Mouse (Mus musculus): ENCODE data around the gene Ap1g1.

Ap1g1 gene

DNA sequence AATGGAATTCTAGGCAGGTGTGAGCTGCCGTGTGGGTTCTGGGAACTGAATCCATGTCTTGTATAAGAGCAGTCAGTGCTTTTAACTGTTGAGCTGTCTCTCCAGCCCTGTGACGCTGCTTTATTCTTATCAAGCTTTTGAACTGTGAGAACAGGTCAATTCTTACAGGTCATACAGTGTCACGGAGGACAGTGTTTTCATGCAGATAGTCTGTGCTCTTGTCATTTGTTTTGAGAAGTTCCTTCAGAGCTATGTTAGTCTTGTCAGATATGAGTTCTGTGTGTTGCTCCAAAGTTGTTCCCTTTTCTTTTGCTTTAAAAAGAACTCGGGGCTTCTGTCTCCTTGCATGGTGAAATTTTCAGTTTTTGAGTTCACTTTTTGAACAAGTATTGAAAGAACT is 2.2 kb downstream of the Ap1g1 start:
- no peak for DNase-seq (ENCODE audit: low read depth, low spot score)

DNA sequence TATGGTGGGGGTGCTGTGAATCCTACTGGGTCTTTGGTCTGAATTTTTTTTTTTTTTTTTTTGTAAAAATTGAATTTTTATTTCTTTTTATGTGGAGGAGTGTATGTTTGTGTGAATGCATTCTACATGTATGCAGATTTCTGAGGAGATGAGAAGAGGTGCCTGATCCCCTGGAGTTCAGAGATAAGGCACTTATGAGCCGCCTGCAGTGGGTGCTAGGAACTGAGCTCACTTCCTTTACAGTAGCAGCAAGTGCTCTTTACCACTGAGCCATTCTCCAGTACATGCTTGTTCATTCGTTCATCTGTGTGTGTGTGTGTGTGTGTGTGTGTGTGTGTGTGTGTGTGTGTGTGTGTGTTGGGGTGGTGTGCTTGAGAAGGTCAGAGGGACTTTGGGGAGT is 12.6 kb downstream of the Ap1g1 start:
- DNase-seq (ENCODE audit: low read depth, low spot score), result no peak

DNA sequence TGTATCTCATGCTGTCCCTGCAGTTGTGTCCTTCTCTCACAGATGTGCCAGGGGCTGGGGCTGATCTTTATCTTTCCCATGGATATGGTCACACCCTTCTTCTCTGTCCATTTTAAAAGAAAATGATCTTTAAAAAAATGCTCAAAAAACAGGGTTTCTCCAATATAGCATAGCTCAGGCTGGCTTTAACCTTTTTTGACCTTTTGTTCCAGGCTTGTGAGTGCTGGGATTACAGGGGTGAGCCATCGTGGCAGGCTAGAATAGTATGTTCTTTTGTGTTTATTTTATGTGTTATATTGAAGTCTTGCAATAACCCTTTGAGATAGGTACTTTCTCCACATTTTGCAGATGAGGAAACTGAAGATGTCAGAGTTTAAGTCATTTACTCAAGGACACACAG is 16.8 kb downstream of the Ap1g1 start:
- no peak for DNase-seq (ENCODE audit: low read depth, low spot score)

DNA sequence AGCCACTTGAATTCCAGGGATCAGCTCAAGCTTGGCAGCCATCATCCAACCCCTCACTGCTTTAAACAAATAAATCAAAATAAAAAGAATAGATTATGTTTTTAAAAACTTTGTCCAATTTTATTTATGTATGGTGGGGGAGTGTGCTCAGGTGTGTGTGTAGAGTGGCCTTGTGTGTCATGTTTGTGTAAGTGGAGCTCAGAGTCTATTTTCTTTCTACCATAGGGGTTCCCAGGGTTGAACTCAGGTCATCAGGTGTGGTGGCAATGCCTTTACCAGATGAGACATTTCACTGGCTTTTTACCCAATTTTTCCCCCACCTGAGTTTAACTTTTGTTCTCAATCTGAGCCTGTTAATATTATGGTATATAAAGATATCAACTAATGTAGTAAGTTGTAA is 20.4 kb downstream of the Ap1g1 start:
- DNase-seq (ENCODE audit: low read depth, low spot score), result no peak

DNA sequence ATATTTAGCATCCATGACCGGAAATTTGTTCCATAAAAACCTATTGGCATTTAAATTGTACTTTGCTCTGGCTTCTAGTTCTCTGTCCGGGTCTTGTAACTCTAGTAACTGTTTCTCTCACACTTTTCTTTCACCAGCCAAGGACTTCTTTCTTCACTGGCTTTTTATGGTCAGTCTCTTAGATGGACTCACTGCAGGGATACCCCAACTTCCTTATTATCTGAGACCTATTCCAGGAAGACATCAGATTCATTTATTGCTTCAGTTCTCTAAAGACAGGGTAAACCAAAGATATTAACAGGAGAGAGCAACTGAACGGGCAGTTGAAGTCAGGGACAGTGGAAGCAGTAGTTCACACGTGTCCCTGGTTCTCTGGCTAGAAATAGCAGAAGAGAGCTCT is 20.9 kb downstream of the Ap1g1 start:
- DNase-seq (ENCODE audit: low read depth, low spot score), result no peak

DNA sequence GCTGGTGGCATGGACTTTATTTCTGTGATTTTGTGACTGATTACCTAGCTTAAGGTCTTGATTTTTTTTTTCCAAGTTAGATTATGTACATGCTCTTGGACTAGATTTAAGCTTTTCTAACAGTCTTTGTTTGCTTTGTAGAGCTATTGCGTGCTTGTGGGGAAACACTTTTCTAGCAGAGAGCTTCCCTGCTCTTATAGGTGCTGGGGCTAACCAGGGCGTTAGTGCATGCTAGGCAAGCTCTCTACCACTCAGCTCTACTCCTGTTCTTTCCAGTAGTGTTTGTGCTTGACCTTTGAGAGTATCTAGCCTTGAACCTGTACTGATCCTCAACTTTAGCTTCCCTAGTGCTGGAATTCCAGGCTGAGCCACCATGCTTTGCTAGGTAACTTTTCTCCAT is 22.0 kb downstream of the Ap1g1 start:
- no peak for DNase-seq (ENCODE audit: low read depth, low spot score)

DNA sequence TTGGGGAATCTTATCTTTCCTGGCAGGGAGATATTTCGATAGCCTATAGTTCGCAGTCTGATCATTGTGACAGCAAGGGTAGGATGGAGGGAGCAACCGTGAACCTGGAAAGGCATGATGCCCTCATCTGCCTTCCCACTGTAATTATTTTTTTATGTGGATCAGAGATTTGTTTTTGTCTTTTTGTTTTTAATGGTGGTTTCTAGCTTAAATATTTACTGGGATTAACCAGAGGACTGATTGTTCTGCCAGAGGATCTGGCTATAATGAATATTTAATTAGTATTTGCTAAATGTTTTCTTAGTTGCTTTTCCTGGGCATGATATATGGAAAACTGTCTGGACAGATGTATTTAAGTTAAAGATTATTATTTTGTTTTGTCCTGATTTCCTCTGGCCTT is 24.9 kb downstream of the Ap1g1 start:
- DNase-seq (ENCODE audit: low read depth, low spot score), result no peak

DNA sequence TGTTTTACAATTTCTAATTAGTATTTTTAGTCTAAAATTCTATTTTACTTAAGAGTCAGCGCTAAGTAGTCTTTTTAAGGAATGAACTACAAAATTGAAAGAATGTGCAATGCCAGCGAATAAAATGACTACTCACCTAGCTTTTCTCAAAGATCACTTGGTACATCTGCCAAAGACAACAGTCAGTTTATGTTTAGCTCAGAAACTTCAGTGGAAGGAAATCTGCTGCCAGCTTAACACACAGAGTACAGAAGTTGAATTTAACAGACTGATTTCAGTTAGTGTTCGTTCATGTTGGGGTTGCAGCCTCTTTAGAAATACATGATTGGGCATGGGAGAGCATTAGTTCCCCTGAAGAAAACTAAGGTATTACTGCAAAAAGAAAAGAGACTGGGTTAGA is 25.4 kb downstream of the Ap1g1 start:
- no peak for DNase-seq (ENCODE audit: low read depth, low spot score)

DNA sequence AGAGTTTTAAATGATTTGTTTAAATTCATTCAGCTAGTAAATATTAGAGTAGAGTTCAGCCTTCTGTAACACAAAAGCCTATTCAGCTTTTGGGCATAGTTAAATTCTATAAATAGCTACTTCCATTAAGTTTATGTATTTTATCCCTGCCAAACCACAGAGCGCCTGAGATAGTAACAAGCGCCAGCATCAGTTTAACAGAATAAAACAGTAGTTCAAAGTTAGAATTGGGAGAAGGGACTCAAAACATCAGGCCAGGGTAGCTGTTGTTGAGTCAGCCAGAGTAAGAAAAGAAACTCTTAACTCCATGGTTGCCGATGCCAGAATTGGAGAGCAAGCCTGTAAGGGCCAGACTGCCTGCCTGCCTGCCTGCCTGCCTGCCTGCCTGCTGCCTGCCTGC is 28.2 kb downstream of the Ap1g1 start:
- DNase-seq (ENCODE audit: low read depth, low spot score), result no peak

DNA sequence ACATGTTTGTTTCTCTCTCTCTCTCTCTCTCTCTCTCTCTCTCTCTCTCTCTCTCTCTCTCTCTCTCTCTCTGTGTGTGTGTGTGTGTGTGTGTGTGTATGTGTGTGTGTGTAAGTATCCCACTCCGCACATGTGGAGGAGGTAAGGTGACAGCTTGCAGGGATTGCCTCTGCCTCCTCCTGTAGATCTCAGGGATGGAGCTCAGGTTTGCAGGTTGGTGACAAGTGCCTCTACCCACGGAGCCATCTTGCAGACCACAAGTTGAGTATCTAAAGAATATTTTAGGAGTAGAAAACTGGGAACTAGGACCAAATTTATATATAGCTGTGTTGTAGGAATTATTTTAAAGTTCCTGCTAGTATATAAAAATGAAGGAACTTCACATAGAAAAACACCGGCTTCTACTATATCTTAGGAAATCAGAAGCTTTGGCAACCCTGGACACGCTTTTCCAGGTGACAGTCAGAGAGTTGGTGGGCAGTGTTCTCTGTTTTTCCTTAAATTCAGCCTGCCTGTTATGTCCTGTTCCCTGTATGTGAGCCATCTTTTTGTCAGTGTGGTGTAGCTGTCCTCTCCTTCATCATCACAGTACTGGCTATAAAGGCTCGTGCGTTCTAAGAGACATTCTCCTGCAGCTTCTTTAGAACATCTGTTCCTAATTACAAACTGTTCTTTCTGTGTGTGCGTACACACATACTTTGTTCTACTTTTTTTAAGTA is 29.2 kb downstream of the Ap1g1 start:
- no peak for DNase-seq (ENCODE audit: low read depth, low spot score)

DNA sequence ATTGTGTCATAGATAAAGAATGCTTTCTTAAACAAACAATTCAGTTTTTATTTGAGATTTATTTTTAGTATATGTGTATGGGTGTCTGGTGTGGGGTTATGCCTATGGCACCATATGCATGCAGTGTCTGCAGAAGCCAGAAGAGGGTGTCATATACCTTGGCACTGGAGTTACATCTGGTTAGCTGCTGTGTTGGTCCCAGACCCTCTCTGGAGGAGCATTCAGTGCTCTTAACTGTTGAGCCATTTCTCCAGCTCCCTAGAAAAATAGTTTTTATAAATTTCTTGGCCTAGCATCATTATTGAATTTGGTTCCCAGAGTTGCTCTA is 29.7 kb downstream of the Ap1g1 start:
- no peak for DNase-seq (ENCODE audit: low read depth, low spot score)

DNA sequence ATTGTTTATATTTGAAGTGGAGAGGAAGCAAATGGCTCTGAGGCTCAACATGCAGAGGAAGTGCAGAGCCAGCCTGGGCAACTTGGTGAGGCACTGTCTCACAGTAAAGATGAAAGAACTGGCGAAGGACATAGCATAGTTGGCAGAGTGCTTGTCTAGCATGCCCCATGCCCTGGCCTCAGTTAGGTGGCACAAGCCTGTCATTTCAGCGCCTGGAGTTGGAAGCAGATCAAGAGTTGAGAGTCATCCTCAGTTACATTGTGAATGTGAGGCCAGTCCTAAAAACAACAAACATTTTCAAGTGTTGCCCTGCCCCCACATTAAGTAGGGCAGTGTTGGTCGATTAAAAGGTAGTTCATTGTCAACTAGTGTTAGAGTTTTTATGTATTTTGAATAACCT is 32.1 kb downstream of the Ap1g1 start:
- no peak for DNase-seq (ENCODE audit: low read depth, low spot score)

DNA sequence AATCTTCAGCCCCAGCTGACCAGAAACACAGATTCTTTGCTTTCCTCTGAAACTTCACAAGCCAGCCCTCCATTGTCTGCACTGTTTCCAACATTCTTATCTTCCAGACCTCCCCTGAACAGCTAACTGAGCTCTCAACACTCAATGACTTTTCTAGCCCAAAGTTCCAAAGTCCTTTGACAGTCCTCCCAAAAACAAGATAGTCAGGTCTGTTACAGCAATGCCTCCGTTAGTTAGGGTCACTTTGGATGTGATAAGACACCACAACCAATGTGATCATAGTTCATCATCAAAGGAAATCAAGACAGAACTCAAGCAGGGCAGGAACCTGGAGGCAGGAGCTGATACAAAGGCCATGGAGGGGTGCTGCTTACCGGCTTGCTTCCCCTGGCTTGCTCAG is 36.9 kb downstream of the Ap1g1 start:
- DNase-seq (ENCODE audit: low read depth, low spot score), result no peak

DNA sequence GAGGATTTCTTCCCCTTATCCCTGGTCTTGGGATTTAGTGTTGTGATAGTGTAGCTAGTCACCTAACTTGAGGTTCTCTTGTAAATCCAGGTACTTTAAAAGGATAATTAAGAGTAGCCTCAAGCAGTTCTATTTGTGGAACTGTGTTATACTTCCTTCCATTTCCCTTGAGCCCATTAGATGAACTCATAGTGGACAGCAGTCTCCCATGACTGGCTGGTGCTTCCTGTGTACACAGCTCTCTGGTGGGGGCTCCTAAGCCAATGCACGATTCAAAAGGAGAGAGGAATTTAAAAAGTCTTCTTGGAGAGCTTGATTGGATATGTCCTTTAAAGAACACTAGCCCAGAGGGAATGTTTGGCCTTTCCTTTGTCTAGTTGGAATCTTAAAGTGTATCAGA is 39.6 kb downstream of the Ap1g1 start:
- DNase-seq (ENCODE audit: low read depth, low spot score), result no peak

DNA sequence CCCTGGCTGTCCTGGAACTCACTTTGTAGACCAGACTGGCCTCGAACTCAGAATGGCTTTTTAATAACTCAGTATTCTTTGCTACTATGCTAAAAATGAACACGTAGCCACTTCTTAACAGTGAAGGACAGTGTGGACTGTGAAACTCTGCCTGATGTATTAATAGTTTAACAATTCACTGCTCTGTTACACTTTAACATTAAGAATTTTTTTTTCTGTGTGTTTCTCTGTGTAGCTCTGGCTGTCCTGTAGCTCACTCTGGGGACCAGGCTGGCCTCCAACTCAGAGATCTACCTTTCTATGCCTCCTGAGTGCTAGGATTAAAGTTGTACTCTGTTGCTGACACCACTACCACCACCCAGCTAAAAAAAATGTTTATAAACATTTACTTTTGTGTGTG is 45.2 kb downstream of the Ap1g1 start:
- DNase-seq (ENCODE audit: low read depth, low spot score), result no peak

DNA sequence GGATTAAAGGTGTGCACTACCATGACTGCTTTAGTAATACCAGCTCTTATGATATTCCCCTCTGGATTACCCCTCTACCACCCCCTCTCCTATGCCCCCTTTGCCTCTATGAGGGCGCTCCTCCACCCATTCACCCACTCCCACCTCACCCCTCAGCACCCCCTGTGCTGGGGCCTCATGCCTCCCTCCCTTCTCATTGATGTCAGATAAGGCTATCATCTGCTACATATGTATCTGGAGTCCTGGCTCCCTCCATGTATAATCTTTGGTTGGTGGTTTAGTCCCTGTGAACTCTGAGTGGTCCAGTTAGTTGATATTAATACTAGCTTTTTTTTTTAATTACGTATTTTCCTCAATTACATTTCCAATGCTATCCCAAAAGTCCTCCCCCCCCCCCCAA is 61.5 kb downstream of the Ap1g1 start:
- no peak for DNase-seq (ENCODE audit: low read depth, low spot score)

DNA sequence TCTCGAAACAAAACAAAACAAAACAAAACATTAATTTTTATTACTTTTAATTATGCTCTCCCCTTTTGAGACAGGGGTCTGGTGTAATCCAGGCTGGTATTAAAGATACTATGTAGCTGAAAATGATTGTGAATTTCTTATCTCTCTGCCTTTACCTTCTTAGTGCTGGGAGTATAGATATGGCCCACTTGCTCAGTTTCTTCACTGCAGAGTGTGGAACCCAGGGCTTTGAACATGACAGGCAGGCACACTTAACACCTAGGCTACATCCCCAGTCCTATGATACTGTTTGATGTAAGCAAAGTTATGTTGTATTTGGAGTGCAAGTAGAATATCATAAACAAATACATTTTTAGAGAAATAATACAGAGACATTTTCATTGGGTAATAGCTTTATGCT is 64.1 kb downstream of the Ap1g1 start:
- DNase-seq (ENCODE audit: low read depth, low spot score), result no peak

DNA sequence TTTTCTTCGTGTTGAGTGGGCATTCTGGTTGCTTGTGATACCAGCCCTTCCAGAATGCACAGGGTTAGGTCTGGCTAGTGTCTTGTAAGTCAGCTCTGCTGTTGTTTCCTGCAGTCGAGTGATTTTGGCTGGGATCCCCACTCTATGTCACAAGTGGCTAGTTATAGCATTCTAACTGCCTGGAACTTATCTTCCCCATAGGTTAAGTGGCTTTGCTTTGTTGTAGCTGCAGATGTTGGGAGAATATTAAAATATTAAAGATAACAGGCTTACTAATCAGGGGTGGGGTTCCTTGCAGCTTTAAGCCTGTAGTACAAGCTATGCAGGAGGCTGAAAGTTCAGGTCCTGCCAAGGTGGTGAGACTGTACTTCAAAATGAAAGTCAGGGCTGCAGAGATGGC is 69.5 kb downstream of the Ap1g1 start:
- no peak for DNase-seq (ENCODE audit: low read depth, low spot score)

DNA sequence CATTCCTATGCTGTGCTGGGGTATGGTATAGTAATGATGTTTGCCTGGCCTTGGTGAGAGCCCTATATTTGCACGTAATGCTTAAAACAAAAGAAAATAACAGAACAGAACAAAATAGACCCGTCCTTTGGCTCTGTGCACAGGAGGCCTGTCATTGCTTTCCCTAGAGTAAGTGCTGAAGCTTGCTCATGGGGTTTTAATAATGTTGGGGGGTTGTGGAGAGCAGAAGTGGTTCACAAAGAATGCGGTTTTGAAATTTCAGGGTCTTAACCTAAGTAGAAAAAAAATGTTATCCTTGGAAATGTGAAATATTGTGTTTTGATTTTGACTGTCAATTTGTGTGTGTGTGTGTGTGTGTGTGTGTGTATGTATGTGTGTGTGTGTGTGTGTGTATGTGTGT is 70.6 kb downstream of the Ap1g1 start:
- no peak for DNase-seq (ENCODE audit: low read depth, low spot score)

DNA sequence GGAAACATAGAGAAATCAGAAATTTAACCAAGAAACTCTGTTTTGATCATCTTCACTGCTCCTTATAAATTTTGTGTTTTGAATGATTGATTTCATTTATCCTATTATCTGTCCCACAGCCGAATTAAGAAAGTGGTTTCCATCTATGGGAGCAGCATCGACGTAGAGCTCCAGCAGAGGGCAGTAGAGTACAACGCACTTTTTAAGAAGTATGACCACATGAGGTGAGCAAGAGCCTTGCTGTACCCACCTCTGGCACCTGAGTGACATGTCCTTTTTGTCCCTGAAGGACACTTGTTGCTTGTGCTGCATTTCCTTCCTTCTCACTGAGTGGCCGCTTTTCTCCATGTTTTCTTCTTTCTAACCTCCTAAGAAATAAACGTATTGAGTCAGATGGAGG is 75.1 kb downstream of the Ap1g1 start:
- DNase-seq (ENCODE audit: low read depth, low spot score), result peak; percentile 80

DNA sequence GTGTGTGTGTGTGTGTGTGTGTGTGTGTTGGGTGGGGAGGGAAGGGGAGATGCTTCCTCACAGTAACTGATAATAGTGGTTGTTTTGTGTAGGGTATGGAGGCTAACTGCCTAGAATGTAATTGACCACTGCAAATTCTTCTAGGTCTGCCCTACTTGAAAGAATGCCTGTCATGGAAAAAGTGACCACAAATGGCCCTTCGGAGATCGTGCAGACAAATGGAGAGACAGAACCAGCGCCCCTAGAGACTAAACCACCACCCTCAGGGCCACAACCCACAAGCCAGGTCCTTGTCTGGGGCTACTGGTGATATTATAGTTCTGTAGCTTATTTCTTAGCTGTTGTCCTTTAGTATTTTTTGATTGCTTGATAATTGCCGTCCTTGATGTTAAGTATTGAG is 76.2 kb downstream of the Ap1g1 start:
- no peak for DNase-seq (ENCODE audit: low read depth, low spot score)

DNA sequence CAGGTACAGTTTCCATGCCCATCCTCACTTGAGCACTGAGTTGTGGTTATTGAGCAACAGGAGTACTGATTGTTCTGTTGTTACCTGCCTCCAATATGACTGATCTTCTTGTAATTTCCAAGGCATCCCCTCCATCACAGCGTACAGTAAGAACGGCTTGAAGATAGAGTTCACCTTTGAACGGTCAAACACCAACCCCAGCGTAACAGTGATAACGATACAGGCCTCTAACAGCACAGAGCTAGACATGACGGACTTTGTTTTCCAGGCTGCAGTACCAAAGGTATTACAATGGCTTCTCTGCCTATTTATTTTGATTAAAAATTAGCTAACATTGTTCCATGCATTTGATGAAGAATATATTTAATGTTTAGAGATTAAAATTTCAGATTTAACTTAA is 77.1 kb downstream of the Ap1g1 start:
- DNase-seq (ENCODE audit: low read depth, low spot score), result no peak

DNA sequence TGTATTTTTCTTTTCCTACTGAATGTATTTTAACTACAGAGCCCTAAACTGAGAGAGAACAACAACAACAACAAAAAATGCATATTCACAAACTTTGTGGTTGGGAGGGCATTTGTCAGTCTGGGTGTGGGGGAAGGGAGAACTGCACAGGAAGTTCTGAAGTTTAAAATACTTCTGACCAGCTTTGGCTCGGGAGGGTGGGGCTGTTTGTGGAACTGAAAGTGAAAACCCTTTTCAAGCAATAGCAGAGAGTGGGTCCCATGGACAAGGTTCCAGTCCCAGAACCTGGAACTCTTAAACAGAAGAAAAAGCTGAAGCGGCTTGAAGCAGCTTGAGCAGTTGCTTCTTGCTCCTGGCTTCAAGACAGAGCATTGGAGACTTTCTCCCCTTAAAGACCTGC is 85.0 kb downstream of the Ap1g1 start:
- DNase-seq (ENCODE audit: low read depth, low spot score), result peak; percentile 89

DNA sequence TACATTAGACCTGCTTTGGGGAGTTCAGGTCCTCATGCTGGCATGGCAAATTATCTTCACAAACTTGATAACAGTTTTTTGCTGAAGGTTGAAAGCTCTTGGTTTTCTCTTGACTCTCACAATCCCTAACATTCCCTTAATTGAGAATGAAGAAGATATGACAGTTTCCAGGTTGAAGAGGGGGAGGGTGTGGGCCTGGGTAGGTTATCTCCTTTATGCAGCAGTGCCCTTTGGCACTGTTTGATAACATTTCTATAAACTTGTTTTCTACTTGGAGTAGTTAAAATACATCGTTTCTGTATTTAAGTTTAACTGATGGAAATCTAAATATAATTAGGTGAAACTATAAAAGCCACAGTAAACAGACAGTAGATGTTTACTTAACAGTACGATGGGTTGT is 86.4 kb downstream of the Ap1g1 start:
- no peak for DNase-seq (ENCODE audit: low read depth, low spot score)

DNA sequence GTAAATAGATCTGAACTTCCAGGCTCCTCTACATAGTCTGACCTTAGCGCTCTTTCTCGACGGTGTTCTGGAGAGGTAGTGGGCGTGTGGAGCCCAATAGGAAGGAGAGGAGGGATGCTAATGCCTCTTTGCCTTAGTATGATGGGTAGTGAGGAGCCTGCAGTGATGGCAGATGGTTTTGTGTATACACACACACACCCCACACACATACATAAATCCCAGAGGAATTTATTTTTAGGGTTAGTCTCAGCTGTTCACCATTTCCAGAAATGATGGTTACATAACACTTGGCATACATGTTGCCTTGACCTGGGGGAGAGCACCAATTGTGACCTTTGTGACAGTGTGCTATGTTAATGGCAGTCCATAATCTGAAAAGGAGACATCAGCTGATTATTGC is 87.2 kb downstream of the Ap1g1 start:
- no peak for DNase-seq (ENCODE audit: low read depth, low spot score)

All from A20 (cell line).